Mouse (Mus musculus): ENCODE measurements around the gene Calhm3. TPM values are rescaled to one million over a fixed set of nuclear protein-coding genes. Genes with fewer than 3 reads are reported as not detected.

Gene Calhm3
- total and polyA plus RNA-seq, 2 experiments from 2014 or later, result not detected

- 67% methylated on average over 2 of the region's 2 CpGs for WGBS
- H3K4me3 ChIP-seq (ENCODE audit: low read depth, low read length), result no peak overlapping the region
- H3K27me3 ChIP-seq (ENCODE audit: control insufficient read depth, insufficient read depth, low read length), result peaks cover 40% of the 10 kb centered on the region
- TF ChIP-seq EP300 (IDR thresholded peaks at IDR 0.05; ENCODE audit: low read depth), result no peak
- no peak for TF ChIP-seq CTCF (IDR thresholded peaks at IDR 0.05; ENCODE audit: low read depth)
- H3K9ac ChIP-seq (replicated peaks; ENCODE audit: low read depth, low read length), result no peak overlapping the region
- no peak overlapping the region for H3K4me2 ChIP-seq (ENCODE audit: low read depth, low read length)
- ATAC-seq (ENCODE audit: insufficient read depth, low read depth) (no peak), DNase-seq (ENCODE audit: low spot score) (no peak)
- 0 out of 2 replicates have a peak, but pooled peaks cover 4% of the 10 kb centered on the region for H3K9me3 ChIP-seq (replicated peaks; ENCODE audit: control insufficient read depth, low read length)
- no peaks in the 10 kb centered on the region for H3K36me3 ChIP-seq (replicated peaks; ENCODE audit: control insufficient read depth, insufficient read depth, low read length)
- no peak overlapping the region for H3K27ac ChIP-seq (ENCODE audit: low read depth)
- H3K4me1 ChIP-seq (ENCODE audit: control insufficient read depth, insufficient read depth), result no peaks in the 10 kb centered on the region
Observed at GRCm38 (mm10) chr19:47176916-47177505, 19.4 kb upstream of the Calhm3 start.

GRCm38 (mm10) chr19:47175472-47175871 lies 17.9 kb upstream of the Calhm3 start:
- ATAC-seq (ENCODE audit: insufficient read depth, low read depth), result no peak
- Histone ChIP-seq H3K4me3 (ENCODE audit: low read depth, low read length) (no peak overlapping the region), H3K4me2 (ENCODE audit: low read depth, low read length) (no peak overlapping the region), H3K4me1 (ENCODE audit: control insufficient read depth, insufficient read depth) (no peaks in the 10 kb centered on the region), H3K9ac (replicated peaks; ENCODE audit: low read depth, low read length) (no peak overlapping the region), H3K27me3 (ENCODE audit: control insufficient read depth, insufficient read depth, low read length) (peaks cover 28% of the 10 kb centered on the region), H3K9me3 (replicated peaks; ENCODE audit: control insufficient read depth, low read length) (no peaks in the 10 kb centered on the region), H3K36me3 (replicated peaks; ENCODE audit: control insufficient read depth, insufficient read depth, low read length) (no peaks in the 10 kb centered on the region), H3K27ac (ENCODE audit: low read depth) (no peak overlapping the region)
- WGBS, result 51% methylated on average over 2 of the region's 2 CpGs
- DNase-seq (ENCODE audit: low spot score), result no peak
- TF ChIP-seq CTCF (IDR thresholded peaks at IDR 0.05; ENCODE audit: low read depth) (0 out of 2 replicates have a peak, but pooled peaks have one; percentile 9), EP300 (IDR thresholded peaks at IDR 0.05; ENCODE audit: low read depth) (no peak)

DNA sequence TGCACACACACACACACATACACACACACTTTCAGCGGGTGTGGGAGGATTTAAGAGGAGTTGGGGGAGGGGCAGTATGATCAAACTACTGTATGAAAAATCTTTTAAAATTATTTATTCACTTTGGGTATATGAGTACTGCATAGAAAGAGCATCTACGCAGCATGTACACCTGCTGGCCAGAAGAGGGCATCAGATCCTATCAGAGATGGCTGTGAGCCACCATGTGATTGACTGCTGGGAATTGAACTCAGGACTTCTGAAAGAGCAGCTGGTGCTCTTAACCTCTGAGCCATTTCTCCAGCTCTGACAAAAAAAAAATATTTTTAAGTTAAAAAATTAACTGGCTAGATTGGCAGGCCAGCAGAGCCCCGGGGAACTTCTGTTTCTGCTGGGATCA lies 17.0 kb upstream of the Calhm3 start:
- no peak overlapping the region for H3K9ac ChIP-seq (replicated peaks; ENCODE audit: low read depth, low read length)
- no peak overlapping the region for H3K27ac ChIP-seq (ENCODE audit: low read depth)
- WGBS, result 56% methylated on average over 3 of the region's 3 CpGs
- H3K9me3 ChIP-seq (replicated peaks; ENCODE audit: control insufficient read depth, low read length), result no peaks in the 10 kb centered on the region
- DNase-seq (ENCODE audit: low spot score) (no peak), ATAC-seq (ENCODE audit: insufficient read depth, low read depth) (no peak)
- no peaks in the 10 kb centered on the region for H3K4me1 ChIP-seq (ENCODE audit: control insufficient read depth, insufficient read depth)
- H3K27me3 ChIP-seq (ENCODE audit: control insufficient read depth, insufficient read depth, low read length), result peaks cover 19% of the 10 kb centered on the region
- TF ChIP-seq CTCF (IDR thresholded peaks at IDR 0.05; ENCODE audit: low read depth) (peak; percentile 40), EP300 (IDR thresholded peaks at IDR 0.05; ENCODE audit: low read depth) (no peak)
- no peaks in the 10 kb centered on the region for H3K36me3 ChIP-seq (replicated peaks; ENCODE audit: control insufficient read depth, insufficient read depth, low read length)
- no peak overlapping the region for H3K4me3 ChIP-seq (ENCODE audit: low read depth, low read length)
- H3K4me2 ChIP-seq (ENCODE audit: low read depth, low read length), result no peak overlapping the region

- H3K27me3 ChIP-seq (ENCODE audit: control insufficient read depth, insufficient read depth, low read length), result no peaks in the 10 kb centered on the region
- peak; percentile 67 for DNase-seq (ENCODE audit: low spot score)
- H3K36me3 ChIP-seq (replicated peaks; ENCODE audit: control insufficient read depth, insufficient read depth, low read length), result no peaks in the 10 kb centered on the region
- H3K9me3 ChIP-seq (replicated peaks; ENCODE audit: control insufficient read depth, low read length), result no peaks in the 10 kb centered on the region
- ATAC-seq (ENCODE audit: insufficient read depth, low read depth), result peak; percentile 53; the same call in 1 of the 2 replicates
- no peak overlapping the region for H3K9ac ChIP-seq (replicated peaks; ENCODE audit: low read depth, low read length)
- H3K4me2 ChIP-seq (ENCODE audit: low read depth, low read length), result peak overlapping the region; percentile 57
- no peak overlapping the region for H3K27ac ChIP-seq (ENCODE audit: low read depth)
- 15% methylated on average over 11 of the region's 11 CpGs for WGBS
- H3K4me1 ChIP-seq (ENCODE audit: control insufficient read depth, insufficient read depth), result no peaks in the 10 kb centered on the region
- H3K4me3 ChIP-seq (ENCODE audit: low read depth, low read length), result peak overlapping the region; percentile 29
- TF ChIP-seq CTCF (IDR thresholded peaks at IDR 0.05; ENCODE audit: low read depth) (peak; percentile 84), EP300 (IDR thresholded peaks at IDR 0.05; ENCODE audit: low read depth) (no peak)
Observed at GRCm38 (mm10) chr19:47168793-47169412, 11.3 kb upstream of the Calhm3 start.

DNA sequence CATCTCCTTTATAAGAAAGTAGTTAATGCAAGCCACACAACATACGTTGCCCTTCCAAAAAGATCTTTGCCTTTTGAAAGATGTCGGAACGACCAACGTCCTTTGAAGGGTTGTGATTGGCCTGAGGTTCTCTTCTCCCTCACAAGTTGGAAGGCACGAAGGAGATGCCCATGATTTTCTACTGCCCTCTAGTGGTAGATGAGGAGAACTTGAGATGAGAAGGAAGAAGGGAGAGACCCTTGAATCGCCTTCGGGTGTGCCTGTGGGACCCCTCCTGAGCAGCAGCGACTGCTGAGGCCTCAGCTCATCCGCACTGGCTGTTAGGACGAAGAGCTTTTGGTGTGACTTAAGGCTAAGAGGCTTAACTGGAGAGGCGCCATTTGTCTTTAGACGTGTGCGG lies 10.7 kb upstream of the Calhm3 start:
- H3K4me1 ChIP-seq (ENCODE audit: control insufficient read depth, insufficient read depth), result no peaks in the 10 kb centered on the region
- TF ChIP-seq EP300 (IDR thresholded peaks at IDR 0.05; ENCODE audit: low read depth) (no peak), CTCF (IDR thresholded peaks at IDR 0.05; ENCODE audit: low read depth) (peak; percentile 93)
- 3% methylated on average over 13 of the region's 13 CpGs for WGBS
- no peak overlapping the region for H3K9ac ChIP-seq (replicated peaks; ENCODE audit: low read depth, low read length)
- DNase-seq (ENCODE audit: low spot score), result peak; percentile 71
- H3K36me3 ChIP-seq (replicated peaks; ENCODE audit: control insufficient read depth, insufficient read depth, low read length), result no peaks in the 10 kb centered on the region
- no peaks in the 10 kb centered on the region for H3K9me3 ChIP-seq (replicated peaks; ENCODE audit: control insufficient read depth, low read length)
- H3K27ac ChIP-seq (ENCODE audit: low read depth), result no peak overlapping the region
- H3K4me2 ChIP-seq (ENCODE audit: low read depth, low read length), result peak overlapping the region; percentile 57
- H3K4me3 ChIP-seq (ENCODE audit: low read depth, low read length), result peak overlapping the region; percentile 29
- no peaks in the 10 kb centered on the region for H3K27me3 ChIP-seq (ENCODE audit: control insufficient read depth, insufficient read depth, low read length)
- ATAC-seq (ENCODE audit: insufficient read depth, low read depth), result peak; percentile 61; the same call in 1 of the 2 replicates
